Mouse (Mus musculus): ENCODE data around the gene Zfp212. TPM values are rescaled to one million over a fixed set of nuclear protein-coding genes. Genes with fewer than 3 reads are reported as not detected.
"Not testable (repeated sequence)": the region's sequence is repeated elsewhere in the genome, so short reads cannot be mapped to it uniquely, and the experiment has no call there.

Gene Zfp212
- polyA plus RNA-seq, 1 experiment = 19.8 TPM

- DNase-seq (ENCODE audit: low read depth) = no peak
- no peak for TF ChIP-seq POLR2A (IDR thresholded peaks at IDR 0.05; ENCODE audit: borderline replicate concordance, extremely low read depth, insufficient read depth, insufficient read length, poor library complexity, severe bottlenecking)
- no peak for TF ChIP-seq CTCF (IDR thresholded peaks at IDR 0.05; ENCODE audit: borderline replicate concordance, extremely low read depth, insufficient read depth, insufficient read length)
These were observed 23.4 kb downstream of the Zfp212 start for GRCm38 (mm10) chr6:47943721-47944120.

- DNase-seq (ENCODE audit: low read depth) = no peak
These were observed 27.1 kb downstream of the Zfp212 start for GRCm38 (mm10) chr6:47947388-47947787.

GRCm38 (mm10) chr6:47953191-47953726, 33.0 kb downstream of the Zfp212 start, which contains the start of gene Zfp956:
Gene Zfp956 (plus strand): TSS chr6:47953390.
- peak; percentile 97 for DNase-seq (ENCODE audit: low read depth)
- TF ChIP-seq CTCF (IDR thresholded peaks at IDR 0.05; ENCODE audit: borderline replicate concordance, extremely low read depth, insufficient read depth, insufficient read length) (no peak), POLR2A (IDR thresholded peaks at IDR 0.05; ENCODE audit: borderline replicate concordance, extremely low read depth, insufficient read depth, insufficient read length, poor library complexity, severe bottlenecking) (peak; percentile 41; the same call in 1 of the 2 replicates)

More at GRCm38 (mm10) chr6:47947388-47947787, 27.1 kb downstream of the Zfp212 start:
- TF ChIP-seq CTCF (IDR thresholded peaks at IDR 0.05; ENCODE audit: borderline replicate concordance, extremely low read depth, insufficient read depth, insufficient read length) = no peak
- TF ChIP-seq POLR2A (IDR thresholded peaks at IDR 0.05; ENCODE audit: borderline replicate concordance, extremely low read depth, insufficient read depth, insufficient read length, poor library complexity, severe bottlenecking) = no peak

GRCm38 (mm10) chr6:47954425-47954824, 34.1 kb downstream of the Zfp212 start:
- TF ChIP-seq POLR2A (IDR thresholded peaks at IDR 0.05; ENCODE audit: borderline replicate concordance, extremely low read depth, insufficient read depth, insufficient read length, poor library complexity, severe bottlenecking) (no peak), CTCF (IDR thresholded peaks at IDR 0.05; ENCODE audit: borderline replicate concordance, extremely low read depth, insufficient read depth, insufficient read length) (no peak)
- no peak for DNase-seq (ENCODE audit: low read depth)

- no peak for TF ChIP-seq POLR2A (IDR thresholded peaks at IDR 0.05; ENCODE audit: borderline replicate concordance, extremely low read depth, insufficient read depth, insufficient read length, poor library complexity, severe bottlenecking)
- TF ChIP-seq CTCF (IDR thresholded peaks at IDR 0.05; ENCODE audit: borderline replicate concordance, extremely low read depth, insufficient read depth, insufficient read length) = no peak
- DNase-seq (ENCODE audit: low read depth) = no peak
These were observed 37.5 kb downstream of the Zfp212 start for GRCm38 (mm10) chr6:47957816-47958215.

GRCm38 (mm10) chr6:47960685-47961421, 40.6 kb downstream of the Zfp212 start:
- DNase-seq (ENCODE audit: low read depth) = no peak
- TF ChIP-seq POLR2A (IDR thresholded peaks at IDR 0.05; ENCODE audit: borderline replicate concordance, extremely low read depth, insufficient read depth, insufficient read length, poor library complexity, severe bottlenecking) = no peak
- TF ChIP-seq CTCF (IDR thresholded peaks at IDR 0.05; ENCODE audit: borderline replicate concordance, extremely low read depth, insufficient read depth, insufficient read length) = no peak

GRCm38 (mm10) chr6:47963051-47963450, 42.8 kb downstream of the Zfp212 start:
- no peak for TF ChIP-seq POLR2A (IDR thresholded peaks at IDR 0.05; ENCODE audit: borderline replicate concordance, extremely low read depth, insufficient read depth, insufficient read length, poor library complexity, severe bottlenecking)
- no peak for TF ChIP-seq CTCF (IDR thresholded peaks at IDR 0.05; ENCODE audit: borderline replicate concordance, extremely low read depth, insufficient read depth, insufficient read length)

GRCm38 (mm10) chr6:47968166-47968565, 47.9 kb downstream of the Zfp212 start:
- DNase-seq (ENCODE audit: low read depth) = not testable (repeated sequence)

More at GRCm38 (mm10) chr6:47963051-47963450, 42.8 kb downstream of the Zfp212 start:
- no peak for DNase-seq (ENCODE audit: low read depth)

- TF ChIP-seq POLR2A (IDR thresholded peaks at IDR 0.05; ENCODE audit: borderline replicate concordance, extremely low read depth, insufficient read depth, insufficient read length, poor library complexity, severe bottlenecking) (no peak), CTCF (IDR thresholded peaks at IDR 0.05; ENCODE audit: borderline replicate concordance, extremely low read depth, insufficient read depth, insufficient read length) (peak; percentile 7; the same call in 1 of the 2 replicates)
- no peak for DNase-seq (ENCODE audit: low read depth)
These were observed 54.3 kb downstream of the Zfp212 start for GRCm38 (mm10) chr6:47974599-47974998.

- TF ChIP-seq POLR2A (IDR thresholded peaks at IDR 0.05; ENCODE audit: borderline replicate concordance, extremely low read depth, insufficient read depth, insufficient read length, poor library complexity, severe bottlenecking) (no peak), CTCF (IDR thresholded peaks at IDR 0.05; ENCODE audit: borderline replicate concordance, extremely low read depth, insufficient read depth, insufficient read length) (peak; percentile 18; the same call in 1 of the 2 replicates)
These were observed 58.7 kb downstream of the Zfp212 start for GRCm38 (mm10) chr6:47978897-47979368.

More at GRCm38 (mm10) chr6:47978897-47979368, 58.7 kb downstream of the Zfp212 start:
- DNase-seq (ENCODE audit: low read depth) = peak; percentile 64

Other genes with a start within 250 kb of the Zfp212 start
- gene Pdia4, start 107.0 kb upstream of the Zfp212 start, polyA plus RNA-seq (2012; rRNA removed) = 52.6 and 75.7 TPM in 2 replicates
- 5.2 and 8.8 TPM in 2 replicates for gene Zfp786, start 89.6 kb upstream of the Zfp212 start, polyA plus RNA-seq (2012; rRNA removed)
- 17.4 and 22.2 TPM in 2 replicates for gene Zfp398, start 84.8 kb upstream of the Zfp212 start, polyA plus RNA-seq (2012; rRNA removed)
- 26.1 and 29.8 TPM in 2 replicates for gene Zfp282, start 43.3 kb upstream of the Zfp212 start, polyA plus RNA-seq (2012; rRNA removed)
- 26.3 and 34.0 TPM in 2 replicates for gene Zfp956, start 32.9 kb downstream of the Zfp212 start, polyA plus RNA-seq (2012; rRNA removed)
- 13.7 and 24.4 TPM in 2 replicates for gene Zfp777, start 128.4 kb downstream of the Zfp212 start, polyA plus RNA-seq (2012; rRNA removed)
- gene Zfp746, start 166.1 kb downstream of the Zfp212 start, polyA plus RNA-seq (2012; rRNA removed) = 38.8 and 40.9 TPM in 2 replicates

All from brain, embryonic 14.5 days (tissue).